Mouse (Mus musculus): Measurements from ENCODE around the gene 4930578C19Rik. TPM values are rescaled to one million over a fixed set of nuclear protein-coding genes. Genes with fewer than 3 reads are reported as not detected.

4930578C19Rik gene
- 1.3 and 1.4 TPM in 2 replicates for polyA plus RNA-seq (2015; fragmentation: Nextera tagmentation; extraction: Ambion mirVana)

GRCm38 (mm10) chrX:18461198-18461601 is at the start of gene 4930578C19Rik:
Gene 4930578C19Rik (minus strand): TSS chrX:18461397.
- Histone ChIP-seq H3K4me2 (no peak within 1 kb of the TSS), H3K27me3 (no peaks in the 10 kb centered on the region), H3K9me3 (no peaks in the 10 kb centered on the region), H3K4me3 (no peak within 1 kb of the TSS), H3K27ac (no peak within 1 kb of the TSS), H3K36me3 (no peaks in the 10 kb centered on the region), H3K9ac (no peak within 1 kb of the TSS), H3K4me1 (no peaks in the 10 kb centered on the region)
- 77% methylated on average over 8 of the region's 8 CpGs for WGBS
- ATAC-seq (ENCODE audit: insufficient number of reproducible peaks, low FRiP score, low TSS enrichment, low read depth) = no peak

- Histone ChIP-seq H3K36me3 (no peaks in the 10 kb centered on the region), H3K4me2 (no peak overlapping the region), H3K9me3 (no peaks in the 10 kb centered on the region), H3K27ac (no peak overlapping the region), H3K4me1 (no peaks in the 10 kb centered on the region), H3K9ac (no peak overlapping the region), H3K27me3 (no peaks in the 10 kb centered on the region), H3K4me3 (no peak overlapping the region)
- no peak for ATAC-seq (ENCODE audit: insufficient number of reproducible peaks, low FRiP score, low TSS enrichment, low read depth)
- 42% methylated on average over 1 of the region's 1 CpGs for WGBS
Observed at GRCm38 (mm10) chrX:18467690-18468089, 6.5 kb upstream of the 4930578C19Rik start.

- no peaks in the 10 kb centered on the region for H3K9me3 ChIP-seq
- H3K4me3 ChIP-seq = no peak overlapping the region
- 83% methylated on average over 1 of the region's 1 CpGs for WGBS
- ATAC-seq (ENCODE audit: insufficient number of reproducible peaks, low FRiP score, low TSS enrichment, low read depth) = no peak
- H3K27ac ChIP-seq = no peak overlapping the region
- H3K36me3 ChIP-seq = no peaks in the 10 kb centered on the region
- no peak overlapping the region for H3K4me2 ChIP-seq
- no peak overlapping the region for H3K9ac ChIP-seq
- H3K4me1 ChIP-seq = no peaks in the 10 kb centered on the region
- H3K27me3 ChIP-seq = no peaks in the 10 kb centered on the region
Observed at GRCm38 (mm10) chrX:18462879-18463278, 1.7 kb upstream of the 4930578C19Rik start.

GRCm38 (mm10) chrX:18451559-18451958 is 9.6 kb downstream of the 4930578C19Rik start:
- ATAC-seq (ENCODE audit: insufficient number of reproducible peaks, low FRiP score, low TSS enrichment, low read depth) = no peak
- 53% methylated on average over 1 of the region's 1 CpGs for WGBS
- H3K4me2 ChIP-seq = no peak overlapping the region
- no peak overlapping the region for H3K9ac ChIP-seq
- no peaks in the 10 kb centered on the region for H3K36me3 ChIP-seq
- no peak overlapping the region for H3K27ac ChIP-seq
- no peaks in the 10 kb centered on the region for H3K9me3 ChIP-seq
- no peaks in the 10 kb centered on the region for H3K27me3 ChIP-seq
- no peaks in the 10 kb centered on the region for H3K4me1 ChIP-seq
- H3K4me3 ChIP-seq = no peak overlapping the region

GRCm38 (mm10) chrX:18442066-18442465 is 19.1 kb downstream of the 4930578C19Rik start:
- ATAC-seq (ENCODE audit: insufficient number of reproducible peaks, low FRiP score, low TSS enrichment, low read depth) = no peak
- Histone ChIP-seq H3K4me2 (no peak overlapping the region), H3K4me3 (no peak overlapping the region), H3K27me3 (no peaks in the 10 kb centered on the region), H3K9me3 (no peaks in the 10 kb centered on the region), H3K36me3 (no peaks in the 10 kb centered on the region), H3K9ac (no peak overlapping the region), H3K4me1 (no peaks in the 10 kb centered on the region), H3K27ac (no peak overlapping the region)
- WGBS = 31% methylated on average over 5 of the region's 5 CpGs

GRCm38 (mm10) chrX:18425451-18425850 is 35.7 kb downstream of the 4930578C19Rik start:
- WGBS = 85% methylated on average over 3 of the region's 3 CpGs
- ATAC-seq (ENCODE audit: insufficient number of reproducible peaks, low FRiP score, low TSS enrichment, low read depth) = no peak

GRCm38 (mm10) chrX:18423206-18423605 is 38.0 kb downstream of the 4930578C19Rik start:
- Histone ChIP-seq H3K36me3 (no peaks in the 10 kb centered on the region), H3K9ac (no peak overlapping the region), H3K27ac (no peak overlapping the region), H3K27me3 (no peaks in the 10 kb centered on the region), H3K4me1 (no peaks in the 10 kb centered on the region), H3K4me3 (no peak overlapping the region), H3K9me3 (no peaks in the 10 kb centered on the region), H3K4me2 (no peak overlapping the region)
- no peak for ATAC-seq (ENCODE audit: insufficient number of reproducible peaks, low FRiP score, low TSS enrichment, low read depth)
- WGBS = 90% methylated on average over 4 of the region's 4 CpGs

More at GRCm38 (mm10) chrX:18425451-18425850, 35.7 kb downstream of the 4930578C19Rik start:
- Histone ChIP-seq H3K4me2 (no peak overlapping the region), H3K4me1 (no peaks in the 10 kb centered on the region), H3K27me3 (no peaks in the 10 kb centered on the region), H3K9ac (no peak overlapping the region), H3K9me3 (no peaks in the 10 kb centered on the region), H3K27ac (no peak overlapping the region), H3K4me3 (no peak overlapping the region), H3K36me3 (no peaks in the 10 kb centered on the region)

- no peak overlapping the region for H3K9ac ChIP-seq
- H3K36me3 ChIP-seq = no peaks in the 10 kb centered on the region
- 87% methylated on average over 4 of the region's 4 CpGs for WGBS
- no peak overlapping the region for H3K4me3 ChIP-seq
- ATAC-seq (ENCODE audit: insufficient number of reproducible peaks, low FRiP score, low TSS enrichment, low read depth) = no peak
- no peaks in the 10 kb centered on the region for H3K9me3 ChIP-seq
- H3K27ac ChIP-seq = no peak overlapping the region
- H3K4me1 ChIP-seq = no peaks in the 10 kb centered on the region
- no peak overlapping the region for H3K4me2 ChIP-seq
- H3K27me3 ChIP-seq = no peaks in the 10 kb centered on the region
Observed at GRCm38 (mm10) chrX:18420161-18420784, 40.9 kb downstream of the 4930578C19Rik start.

GRCm38 (mm10) chrX:18418977-18419376 is 42.2 kb downstream of the 4930578C19Rik start:
- no peaks in the 10 kb centered on the region for H3K9me3 ChIP-seq
- H3K36me3 ChIP-seq = no peaks in the 10 kb centered on the region
- no peaks in the 10 kb centered on the region for H3K27me3 ChIP-seq
- H3K9ac ChIP-seq = no peak overlapping the region
- no peak for ATAC-seq (ENCODE audit: insufficient number of reproducible peaks, low FRiP score, low TSS enrichment, low read depth)
- H3K4me2 ChIP-seq = no peak overlapping the region
- no peak overlapping the region for H3K27ac ChIP-seq
- H3K4me3 ChIP-seq = no peak overlapping the region
- WGBS = 28% methylated on average over 1 of the region's 1 CpGs
- H3K4me1 ChIP-seq = no peaks in the 10 kb centered on the region

GRCm38 (mm10) chrX:18414560-18414959 is 46.6 kb downstream of the 4930578C19Rik start:
- Histone ChIP-seq H3K4me2 (no peak overlapping the region), H3K27ac (no peak overlapping the region), H3K36me3 (no peaks in the 10 kb centered on the region), H3K4me1 (no peaks in the 10 kb centered on the region), H3K27me3 (no peaks in the 10 kb centered on the region), H3K9ac (no peak overlapping the region), H3K4me3 (no peak overlapping the region), H3K9me3 (no peaks in the 10 kb centered on the region)
- no peak for ATAC-seq (ENCODE audit: insufficient number of reproducible peaks, low FRiP score, low TSS enrichment, low read depth)
- 80% methylated on average over 2 of the region's 2 CpGs for WGBS

GRCm38 (mm10) chrX:18411071-18411840 is 49.9 kb downstream of the 4930578C19Rik start:
- Histone ChIP-seq H3K4me3 (no peak overlapping the region), H3K4me2 (no peak overlapping the region), H3K4me1 (no peaks in the 10 kb centered on the region), H3K9ac (no peak overlapping the region), H3K36me3 (no peaks in the 10 kb centered on the region), H3K27ac (no peak overlapping the region), H3K9me3 (no peaks in the 10 kb centered on the region), H3K27me3 (no peaks in the 10 kb centered on the region)
- no peak for ATAC-seq (ENCODE audit: insufficient number of reproducible peaks, low FRiP score, low TSS enrichment, low read depth)
- 82% methylated on average over 10 of the region's 10 CpGs for WGBS

GRCm38 (mm10) chrX:18409598-18409997 is 51.6 kb downstream of the 4930578C19Rik start:
- no peaks in the 10 kb centered on the region for H3K36me3 ChIP-seq
- ATAC-seq (ENCODE audit: insufficient number of reproducible peaks, low FRiP score, low TSS enrichment, low read depth) = no peak

More at GRCm38 (mm10) chrX:18409598-18409997, 51.6 kb downstream of the 4930578C19Rik start:
- no peak overlapping the region for H3K9ac ChIP-seq
- no peak overlapping the region for H3K4me2 ChIP-seq
- 70% methylated on average over 2 of the region's 2 CpGs for WGBS
- H3K4me1 ChIP-seq = no peaks in the 10 kb centered on the region
- H3K27me3 ChIP-seq = no peaks in the 10 kb centered on the region
- no peaks in the 10 kb centered on the region for H3K9me3 ChIP-seq
- H3K27ac ChIP-seq = no peak overlapping the region
- no peak overlapping the region for H3K4me3 ChIP-seq

Measured in limb, embryonic 15.5 days (tissue).